Mouse (Mus musculus): Measurements from ENCODE around the gene Vkorc1l1.

Gene Vkorc1l1

DNA sequence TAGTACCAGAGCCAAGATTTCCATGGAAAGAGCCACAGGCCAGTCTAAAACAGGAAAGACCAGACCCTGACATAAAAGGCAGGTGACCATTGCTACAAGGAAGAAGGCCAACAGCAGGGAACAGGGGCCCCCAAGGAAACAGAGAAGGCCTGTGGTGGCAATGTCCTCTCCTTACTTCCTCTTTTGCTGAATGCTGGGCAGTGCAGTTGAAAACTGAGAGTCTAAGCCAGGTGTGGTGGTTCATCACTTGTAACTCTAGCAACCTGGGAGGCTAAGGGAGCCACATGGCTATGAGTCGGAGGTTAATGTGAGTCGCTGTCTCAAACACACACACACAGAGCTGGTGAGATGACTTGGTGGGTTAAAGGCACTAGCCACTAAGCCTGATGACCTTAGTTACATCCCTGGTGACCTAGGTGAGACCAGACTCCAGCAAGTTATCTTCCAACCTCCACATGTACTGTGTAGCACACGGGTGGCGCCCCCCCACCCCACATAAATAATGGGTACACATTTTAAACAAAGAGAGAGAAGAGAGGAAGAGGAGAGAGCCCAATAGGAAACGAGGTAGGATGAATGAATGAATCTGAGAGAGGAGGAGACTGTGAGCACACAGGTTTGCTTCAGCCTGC lies 59.7 kb downstream of the Vkorc1l1 start:
- DNase-seq (ENCODE audit: low spot score in 2 of 2): no peak

DNA sequence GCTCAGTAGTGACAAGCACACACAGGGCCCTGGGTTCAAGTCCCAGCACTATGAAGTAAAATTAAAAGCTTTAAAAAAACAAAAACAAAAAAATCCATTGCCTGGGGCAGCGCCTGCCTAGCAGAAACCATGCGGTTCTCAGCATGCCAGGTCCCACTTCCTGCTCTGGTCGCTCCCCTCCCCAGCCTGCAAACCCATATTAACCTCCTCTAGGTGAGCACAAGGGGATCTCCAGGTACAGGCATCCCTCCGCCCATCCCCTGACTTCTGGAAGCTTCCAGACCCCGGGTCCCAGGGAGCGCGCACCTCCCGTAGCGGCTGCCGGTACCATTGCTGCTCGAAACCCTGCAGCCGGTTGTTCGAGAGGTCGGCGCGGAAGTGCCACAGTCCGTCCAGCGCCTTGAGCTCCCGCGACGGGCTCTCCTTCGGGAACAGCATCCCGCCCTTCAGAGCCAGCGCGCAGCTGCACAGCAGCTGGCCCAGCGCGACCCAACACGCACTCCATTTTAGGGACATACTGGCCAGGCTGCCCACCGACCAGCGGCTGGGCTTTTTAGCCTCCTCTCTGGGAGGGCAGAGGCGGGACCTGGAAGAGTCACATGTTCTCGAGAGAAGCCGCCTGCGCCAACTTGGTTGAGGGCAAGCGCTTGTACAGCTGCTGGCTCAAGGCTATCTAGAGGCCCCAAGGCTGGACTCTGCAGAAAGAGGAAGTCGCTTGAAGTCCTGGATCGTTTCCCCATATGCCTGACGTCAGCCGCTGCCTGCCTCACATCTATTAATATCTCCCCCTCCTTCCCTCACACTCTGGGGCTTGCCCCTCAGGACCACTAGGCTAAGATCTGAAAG lies 60.8 kb downstream of the Vkorc1l1 start, which contains the start of gene Gusb:
Gene Gusb, minus strand, starts transcription at position 749 of the 846 bp plus-strand sequence.
- DNase-seq (ENCODE audit: low spot score in 2 of 2): peak; percentile 41 to 46

DNA sequence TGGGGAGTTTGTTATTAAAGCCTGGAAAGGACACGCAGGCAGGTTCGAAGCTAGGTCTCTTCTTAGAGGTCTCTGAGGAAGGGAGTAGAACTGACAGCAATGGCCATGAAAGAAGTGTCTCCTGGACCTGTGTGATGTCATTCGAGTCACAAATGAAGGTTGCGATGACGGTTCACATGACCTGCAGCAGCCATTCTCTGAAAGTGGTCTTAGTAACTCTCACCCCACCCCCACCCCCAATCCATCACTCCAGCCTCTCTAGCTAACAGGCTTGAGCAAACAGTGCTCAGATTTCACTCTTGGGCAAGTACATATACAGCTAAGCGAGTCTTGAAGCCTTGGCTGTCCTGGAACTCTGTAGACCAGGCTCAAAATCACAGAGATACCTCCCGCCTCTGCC lies 61.5 kb downstream of the Vkorc1l1 start:
- DNase-seq (ENCODE audit: low spot score in 2 of 2): no peak

DNA sequence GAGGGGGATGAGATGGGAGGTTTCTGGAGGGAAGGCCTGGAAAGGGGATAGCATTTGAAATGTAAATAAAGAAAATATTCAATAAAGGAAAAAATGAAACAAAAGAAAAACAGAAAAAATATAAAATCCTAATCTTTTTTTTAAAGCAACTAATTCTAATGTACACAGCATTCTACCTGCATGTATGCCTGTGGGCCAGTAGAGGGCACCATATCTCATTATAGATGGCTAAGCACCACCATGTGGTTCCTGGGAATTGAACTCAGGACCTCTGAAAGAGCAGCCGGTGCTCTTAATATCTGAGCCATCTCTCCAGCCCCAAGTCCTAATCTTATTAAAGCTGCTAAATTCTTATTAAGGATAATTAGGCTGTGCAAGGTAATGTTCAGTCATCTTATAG lies 65.6 kb downstream of the Vkorc1l1 start:
- no peak for DNase-seq (ENCODE audit: low spot score in 2 of 2)

DNA sequence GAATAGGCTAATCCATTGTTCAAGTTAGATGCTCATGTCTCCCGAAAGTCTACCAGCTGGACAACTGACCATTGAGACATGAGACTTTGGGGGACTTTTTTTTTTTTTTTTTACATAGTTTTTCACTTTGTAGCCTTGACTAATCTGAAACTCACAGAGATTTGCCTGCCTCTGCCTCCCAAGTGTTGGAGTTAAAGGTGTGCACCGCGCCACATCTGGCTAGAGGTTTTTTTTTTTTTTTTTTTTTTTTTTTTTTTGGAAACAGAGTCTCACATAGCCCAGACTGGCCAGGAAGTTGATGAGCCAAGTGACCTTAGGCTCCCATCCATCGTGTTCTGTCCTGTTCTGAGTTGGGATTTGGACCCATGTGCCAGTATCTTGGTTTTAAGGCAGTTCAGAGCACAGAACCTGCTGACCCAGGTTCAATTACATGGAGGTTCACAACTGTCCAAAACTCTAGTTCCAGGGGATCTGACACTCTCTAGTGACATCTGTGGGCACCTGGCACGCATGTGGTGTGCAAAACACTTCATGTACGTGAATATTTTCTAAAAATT lies 66.3 kb downstream of the Vkorc1l1 start:
- DNase-seq (ENCODE audit: low spot score in 2 of 2): no peak

DNA sequence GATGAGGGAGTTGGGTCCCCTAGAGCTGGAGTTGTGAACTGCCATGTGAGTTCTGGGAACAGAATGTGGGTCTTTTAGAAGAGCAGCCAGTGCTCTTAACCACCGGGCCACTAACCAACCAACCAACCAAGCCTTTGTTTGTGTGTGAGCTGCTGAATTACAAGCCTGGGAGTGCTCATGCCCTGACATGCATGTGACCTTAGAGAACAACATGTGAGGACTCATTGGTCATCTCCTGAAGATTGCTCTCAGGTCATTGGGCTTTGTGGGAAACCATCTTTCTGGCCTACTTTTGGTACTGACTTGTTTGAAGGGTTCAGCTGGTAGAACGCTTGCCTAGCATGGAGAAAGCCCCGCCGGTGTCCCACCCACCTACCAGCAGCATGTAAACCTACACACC lies 68.0 kb downstream of the Vkorc1l1 start:
- DNase-seq (ENCODE audit: low spot score in 2 of 2): no peak

- no peak for DNase-seq (ENCODE audit: low spot score in 2 of 2)
These were observed 69.2 kb downstream of the Vkorc1l1 start for GRCm38 (mm10) chr5:130010961-130011360.

GRCm38 (mm10) chr5:130015104-130015503 lies 73.3 kb downstream of the Vkorc1l1 start:
- DNase-seq (ENCODE audit: low spot score in 2 of 2): no peak

GRCm38 (mm10) chr5:130019461-130019860 lies 77.7 kb downstream of the Vkorc1l1 start:
- DNase-seq (ENCODE audit: low spot score in 2 of 2): no peak

- no peak for DNase-seq (ENCODE audit: low spot score in 2 of 2)
These were observed 79.7 kb downstream of the Vkorc1l1 start for GRCm38 (mm10) chr5:130021361-130021966.

GRCm38 (mm10) chr5:130022366-130022765 lies 80.6 kb downstream of the Vkorc1l1 start:
- no peak for DNase-seq (ENCODE audit: low spot score in 2 of 2)

- DNase-seq (ENCODE audit: low spot score in 2 of 2): no peak
These were observed 81.4 kb downstream of the Vkorc1l1 start for GRCm38 (mm10) chr5:130023067-130023766.

DNA sequence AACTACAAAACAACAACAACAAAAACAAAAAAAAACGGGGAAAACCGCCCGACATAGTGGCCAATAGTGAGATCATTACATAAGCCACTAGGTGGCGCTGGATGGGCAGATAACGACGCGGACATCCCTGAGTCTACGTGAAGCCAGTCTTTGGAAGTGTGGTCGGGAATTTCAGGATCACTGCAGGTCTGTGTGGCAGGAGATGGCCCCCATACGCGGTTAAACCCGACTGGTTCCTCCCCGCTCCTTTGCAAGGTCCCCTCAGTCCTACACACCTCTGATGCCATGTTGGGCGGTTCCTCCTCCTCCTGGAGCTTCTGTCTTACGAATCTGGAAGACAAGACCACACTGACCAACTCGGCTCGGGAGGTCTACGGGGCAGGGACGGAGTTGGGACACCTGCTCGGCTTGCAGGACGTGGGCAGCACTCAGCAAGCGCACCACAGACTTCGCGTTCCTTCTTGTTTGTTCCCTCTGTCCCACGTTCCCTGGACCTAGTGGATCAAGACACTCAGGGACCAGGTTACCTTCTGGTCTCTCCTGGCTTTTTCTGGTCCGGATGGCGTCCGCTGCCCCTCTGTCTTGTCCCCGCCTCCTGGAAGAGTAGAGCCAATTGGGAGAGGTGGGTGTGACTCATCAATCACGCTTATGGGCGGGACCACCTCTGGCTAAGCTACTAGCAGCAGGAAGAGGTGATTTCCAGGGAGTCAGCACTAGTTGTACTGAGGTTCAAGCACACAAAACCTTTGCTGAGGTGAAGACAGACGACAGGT lies 82.2 kb downstream of the Vkorc1l1 start:
- peak; percentile 64 to 68 for DNase-seq (ENCODE audit: low spot score in 2 of 2)

- DNase-seq (ENCODE audit: low spot score in 2 of 2): no peak
These were observed 85.4 kb downstream of the Vkorc1l1 start for GRCm38 (mm10) chr5:130027134-130027533.

DNA sequence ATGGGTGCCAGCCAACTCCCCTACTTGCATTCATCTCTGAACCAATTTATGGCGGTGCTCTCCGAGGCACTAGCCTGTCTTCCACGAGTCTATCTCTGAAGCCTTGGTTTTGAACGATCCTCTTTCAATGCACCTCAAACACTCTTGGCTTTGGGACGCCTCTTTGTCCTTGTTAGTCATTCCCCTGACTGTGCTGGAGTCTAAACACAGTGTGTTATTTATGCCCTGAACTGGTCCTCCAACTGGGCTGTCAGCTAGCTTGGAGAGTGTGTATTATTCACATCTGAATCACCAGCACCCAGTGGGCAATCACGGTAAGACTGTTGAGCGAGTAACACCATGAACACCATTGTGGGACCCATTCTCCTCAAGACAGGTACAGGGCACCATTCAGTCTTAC lies 85.9 kb downstream of the Vkorc1l1 start:
- DNase-seq (ENCODE audit: low spot score in 2 of 2): no peak

DNA sequence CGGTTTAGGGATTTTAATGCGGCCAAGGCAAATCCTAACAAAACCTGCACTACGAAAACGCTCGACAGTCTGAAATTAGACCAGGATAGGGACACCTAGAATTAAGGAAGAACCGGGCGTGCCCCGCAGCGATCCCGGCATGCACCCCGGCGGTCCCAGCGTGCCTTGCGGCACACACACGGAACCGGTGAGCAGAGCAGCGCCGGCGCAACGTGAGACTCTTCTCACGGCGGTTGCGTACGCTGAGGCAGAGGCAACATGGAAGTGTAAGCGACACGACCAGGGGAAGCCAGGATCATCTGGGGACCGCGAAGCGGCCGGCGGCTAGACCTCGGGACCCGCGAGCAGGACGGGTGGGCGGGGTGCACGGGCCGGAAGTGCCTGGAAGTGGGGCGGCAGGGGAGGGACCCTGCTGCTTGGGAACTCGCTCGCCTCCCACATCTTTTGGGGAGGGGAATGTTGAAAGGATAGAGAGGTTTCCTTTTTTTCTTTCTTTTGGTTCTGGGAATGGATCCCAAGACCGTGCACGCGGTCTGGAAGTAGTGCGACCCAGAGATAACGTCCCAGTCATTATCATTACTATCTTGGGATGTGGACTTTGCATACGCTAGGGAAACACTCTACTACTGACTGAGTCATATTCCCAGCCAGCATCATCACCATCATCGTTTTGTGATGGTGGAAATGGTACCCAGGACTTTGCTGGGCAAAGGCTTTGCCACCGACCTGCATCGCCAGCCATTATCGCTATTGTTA lies 87.5 kb downstream of the Vkorc1l1 start, which contains the start of the genes Asl and Crcp:
Gene Asl, minus strand, starts transcription at position 106 of the 756 bp plus-strand sequence.
Gene Crcp, plus strand, starts transcription at position 149 of the 756 bp plus-strand sequence.
- DNase-seq (ENCODE audit: low spot score in 2 of 2): peak; percentile 64 to 74

DNA sequence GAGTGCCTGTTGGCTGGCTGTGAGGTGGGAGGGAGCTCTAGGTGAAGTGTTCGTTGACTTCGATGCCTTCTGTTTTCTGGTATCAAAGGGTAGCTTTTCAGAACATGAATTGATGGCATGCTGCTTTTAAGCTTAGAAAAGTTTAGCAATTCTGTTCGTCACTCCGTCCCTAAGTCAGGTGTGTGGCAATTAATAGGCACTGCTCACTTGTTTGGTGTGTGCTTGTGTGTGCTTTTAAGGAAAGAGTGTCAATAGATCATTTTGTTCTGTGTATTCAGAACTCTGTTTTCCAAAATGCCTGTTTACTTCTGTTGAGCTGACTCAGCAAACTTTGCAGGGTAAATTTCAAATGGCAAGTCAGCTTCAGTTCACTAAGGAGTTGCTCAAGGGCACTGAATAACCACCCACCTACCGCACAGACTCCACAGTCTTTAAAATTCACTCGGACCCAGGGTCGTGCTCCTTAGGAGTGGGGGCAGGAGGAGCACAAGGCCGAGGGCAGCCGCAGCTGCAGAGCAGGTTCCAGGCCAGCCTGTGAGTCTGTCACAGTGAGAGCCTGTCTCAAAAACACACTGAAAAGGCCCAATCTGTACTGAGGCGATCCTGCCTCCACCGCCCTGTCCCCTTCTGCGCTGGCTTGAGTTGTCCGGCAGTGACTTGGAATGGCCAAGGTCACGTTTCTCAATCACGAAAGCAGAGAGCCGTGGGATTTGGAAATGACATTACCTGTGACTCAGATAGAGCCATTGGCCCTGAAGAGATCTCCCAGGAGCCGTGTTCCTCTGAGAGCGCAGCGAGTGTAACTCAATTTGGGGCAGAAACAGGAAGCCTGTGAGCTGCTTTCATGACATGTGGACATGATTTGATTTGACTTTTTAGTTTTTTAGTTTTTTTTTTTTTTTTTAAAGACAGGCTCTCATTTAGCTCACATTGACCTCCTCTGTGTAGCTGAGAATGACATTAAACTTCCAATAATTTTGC lies 89.9 kb downstream of the Vkorc1l1 start:
- DNase-seq (ENCODE audit: low spot score in 2 of 2): no peak

- DNase-seq (ENCODE audit: low spot score in 2 of 2): no peak
These were observed 92.1 kb downstream of the Vkorc1l1 start for GRCm38 (mm10) chr5:130033869-130034268.
